Mouse (Mus musculus): Measurements from ENCODE around the gene Clip2.

GRCm38 (mm10) chr5:134583884-134584213 lies 31.6 kb upstream of the Clip2 start:
- no peak for TF ChIP-seq POLR2A (IDR thresholded peaks at IDR 0.05; ENCODE audit: insufficient read depth, low read depth, low read length)
- no peak for TF ChIP-seq CTCF (IDR thresholded peaks at IDR 0.05; ENCODE audit: insufficient read depth, low read depth, low read length)
